Mouse (Mus musculus) neutrophil, adult 5-6 weeks (primary cell): Measurements from ENCODE around the gene Vmn2r116. TPM values are rescaled to one million over a fixed set of nuclear protein-coding genes. Genes with fewer than 3 reads are reported as not detected.
A peak's percentile ranks its signal among the peaks of the same experiment; 100 is the strongest.
"Not testable (repeated sequence)": the region's sequence is repeated elsewhere in the genome, so short reads cannot be mapped to it uniquely, and the experiment has no call there.

ENCODE experiments used
- ATAC-seq: fragments of 151-379, 151-347 bp; 2 replicates; pipeline ENCODE4 v1.8.0; 2017; ENCODE audit warnings: mild to moderate bottlenecking, moderate TSS enrichment; ENCODE audit not compliant: insufficient number of reproducible peaks, poor library complexity, low FRiP score, severe bottlenecking; ENCODE audit errors: extremely low read depth
- total RNA-seq: library from RNA; stranded (forward); fragments of 200-1000 nt; gene quantifications from 2 replicates; pipeline ENCODE4 v1.2.3, GENCODE M21; 2017

Vmn2r116 gene
- total RNA-seq: not detected in 2 replicates

GRCm38 (mm10) chr17:23384304-23384703 is at the start of gene Vmn2r116:
Gene Vmn2r116, plus strand, starts transcription at chr17:23384604.
- not testable (repeated sequence) for ATAC-seq

- ATAC-seq: not testable (repeated sequence)
Measured at GRCm38 (mm10) chr17:23343441-23343840, 41.0 kb upstream of the Vmn2r116 start, which contains the start of gene Vmn2r115. Gene Vmn2r115, plus strand, starts transcription at chr17:23343741.

- ATAC-seq: no peak
Measured at GRCm38 (mm10) chr17:23351644-23352043, 32.8 kb upstream of the Vmn2r116 start.

GRCm38 (mm10) chr17:23433150-23433679 is 48.8 kb downstream of the Vmn2r116 start:
- ATAC-seq: 0 out of 2 replicates have a peak, but pooled peaks have one; percentile 19

Other genes with a start within 250 kb of the Vmn2r116 start
- gene Zfp40, start 191.4 kb upstream of the Vmn2r116 start, total RNA-seq: 4.7 and 10.9 TPM in 2 replicates
- gene Vmn2r114, start 72.1 kb upstream of the Vmn2r116 start, total RNA-seq: not detected in 2 replicates
- gene Vmn2r115, start 40.9 kb upstream of the Vmn2r116 start, total RNA-seq: not detected in 2 replicates
- 0.12 TPM in 1 of 2 replicates, not detected in the other for gene Vmn2r117, start 95.1 kb downstream of the Vmn2r116 start, total RNA-seq
- gene Zfp213, start 179.6 kb downstream of the Vmn2r116 start, total RNA-seq: 5.1 and 5.6 TPM in 2 replicates
- not detected in 2 replicates for gene Zfp13, start 214.9 kb downstream of the Vmn2r116 start, total RNA-seq
- gene Zscan10, start 216.3 kb downstream of the Vmn2r116 start, total RNA-seq: not detected in 2 replicates